Mouse (Mus musculus) ovary, postnatal 14 days (tissue): ENCODE results near the gene A2ml1.
A peak's percentile ranks its signal among the peaks of the same experiment; 100 is the strongest.
"Not testable (repeated sequence)": the region's sequence is repeated elsewhere in the genome, so short reads cannot be mapped to it uniquely, and the experiment has no call there.

Experiments
- DNase-seq: peaks from one replicate; pipeline ENCODE4 v3.0.0; 2022; ENCODE audit warnings: low spot score

Gene A2ml1

GRCm38 (mm10) chr6:128581508-128581907, at the start of gene A2ml1:
TSS of gene A2ml1 (minus strand) at chr6:128581608.
- no peak for DNase-seq

- DNase-seq = peak; percentile 42
These were observed 48.6 kb upstream of the A2ml1 start for GRCm38 (mm10) chr6:128629771-128630739.

- not testable (repeated sequence) for DNase-seq
These were observed 43.8 kb upstream of the A2ml1 start for GRCm38 (mm10) chr6:128625246-128625645.

DNA sequence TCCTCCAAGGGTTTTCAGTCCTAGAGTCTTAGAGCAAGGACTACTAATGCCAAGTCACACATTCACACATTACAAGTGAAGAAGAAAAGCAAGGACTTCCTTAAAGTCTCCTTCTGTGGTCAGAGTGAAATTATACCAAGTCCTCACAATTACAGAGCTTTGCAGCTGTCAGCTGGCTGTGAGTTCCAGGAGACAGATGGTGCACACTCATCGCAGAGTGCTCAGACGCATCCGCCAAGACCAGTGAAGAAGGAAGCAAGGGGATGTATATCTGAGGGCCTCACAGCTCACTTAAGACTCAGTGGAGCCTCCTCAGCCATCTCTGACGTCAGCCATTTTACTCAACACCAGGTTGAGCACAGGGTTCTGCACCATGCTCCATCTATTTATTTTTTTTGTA, 43.0 kb upstream of the A2ml1 start:
- no peak for DNase-seq

GRCm38 (mm10) chr6:128623433-128623832, 42.0 kb upstream of the A2ml1 start, which contains the start of gene Klrb1a:
TSS of gene Klrb1a (minus strand) at chr6:128623533.
- not testable (repeated sequence) for DNase-seq

- no peak for DNase-seq
These were observed 41.3 kb upstream of the A2ml1 start for GRCm38 (mm10) chr6:128622733-128623132.

- DNase-seq = no peak
These were observed 24.9 kb upstream of the A2ml1 start for GRCm38 (mm10) chr6:128606350-128606749.

GRCm38 (mm10) chr6:128604512-128604911, 23.1 kb upstream of the A2ml1 start:
- no peak for DNase-seq

- DNase-seq = no peak
These were observed 21.2 kb upstream of the A2ml1 start for GRCm38 (mm10) chr6:128602463-128603201.

- no peak for DNase-seq
These were observed 20.6 kb upstream of the A2ml1 start for GRCm38 (mm10) chr6:128602026-128602425.

DNA sequence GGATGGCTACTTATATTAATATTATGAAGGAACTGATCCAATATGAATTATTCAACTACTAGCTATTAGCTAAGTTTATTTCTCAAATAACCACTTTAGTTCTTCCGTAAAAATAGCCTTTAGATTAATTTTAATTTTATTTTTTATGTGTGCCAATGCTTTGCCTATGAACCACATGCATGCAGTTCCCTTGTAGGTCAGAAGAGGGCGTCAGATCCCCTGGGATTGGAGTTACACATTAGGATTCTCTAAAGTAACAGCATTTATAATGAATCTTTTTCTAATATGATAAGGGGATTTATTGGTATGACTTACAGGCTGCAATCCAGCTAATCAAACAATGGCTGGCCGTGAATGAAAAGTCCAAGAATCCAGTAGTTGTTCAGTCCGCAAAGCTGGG, 18.1 kb upstream of the A2ml1 start:
- DNase-seq = no peak

DNA sequence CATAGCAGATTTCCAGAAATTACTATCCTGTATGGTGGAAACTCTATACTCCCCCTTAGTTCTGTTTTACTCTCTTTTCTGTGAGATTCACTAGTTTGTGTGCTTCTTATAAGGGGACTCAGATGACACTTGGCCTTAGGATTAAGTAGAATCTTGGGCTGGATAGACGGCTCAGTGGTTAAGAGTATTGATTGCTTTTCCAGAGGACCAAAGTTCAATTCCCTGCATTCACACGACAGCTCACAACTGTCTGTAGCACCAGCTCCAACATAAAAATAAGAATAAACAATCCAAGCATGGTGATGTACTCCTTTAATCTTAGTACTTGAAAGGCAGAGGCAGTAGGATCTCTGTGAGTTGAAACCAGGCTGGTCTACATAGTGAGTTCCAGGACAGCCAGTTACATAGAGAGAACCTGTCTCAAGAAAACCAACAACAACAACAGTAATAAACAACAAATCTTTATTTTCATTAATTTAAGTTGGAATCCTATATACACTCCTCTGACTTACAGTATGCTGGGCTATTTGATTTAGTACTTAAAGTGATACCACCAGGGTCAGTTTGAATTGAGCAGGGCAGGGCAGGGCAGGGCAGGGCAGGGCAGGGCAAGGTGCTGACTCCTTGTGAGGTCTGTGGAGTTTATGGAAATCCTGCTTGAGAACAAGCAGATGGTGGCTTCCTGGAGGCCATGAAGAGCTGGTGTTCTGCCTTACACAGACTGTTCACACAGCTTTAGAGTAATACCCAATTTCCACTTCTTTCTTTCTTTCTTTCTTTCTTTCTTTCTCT, 17.0 kb upstream of the A2ml1 start:
- DNase-seq = no peak

DNA sequence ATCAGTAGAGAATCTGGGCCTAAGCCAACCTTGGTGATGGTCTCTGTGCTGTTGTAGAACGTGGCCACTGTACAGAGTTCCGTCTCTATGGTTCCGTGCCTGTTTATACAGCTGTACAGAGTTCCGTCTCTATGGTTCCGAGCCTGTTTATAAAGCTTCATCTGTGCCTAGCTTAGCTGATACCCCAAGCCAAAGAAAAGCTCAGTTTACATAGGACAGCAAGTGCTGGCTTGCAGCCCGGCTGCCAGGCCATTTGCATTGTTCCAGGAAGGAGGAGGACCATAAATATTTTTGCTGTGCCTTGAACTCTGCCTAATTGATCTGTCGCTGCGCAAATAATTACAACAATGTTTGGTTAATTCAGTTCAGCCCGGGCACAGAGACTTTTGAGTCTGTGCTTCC, 15.7 kb upstream of the A2ml1 start:
- DNase-seq = peak; percentile 54

GRCm38 (mm10) chr6:128594651-128595050, 13.2 kb upstream of the A2ml1 start:
- DNase-seq = no peak

- DNase-seq = no peak
These were observed 8.0 kb upstream of the A2ml1 start for GRCm38 (mm10) chr6:128589426-128589825.

GRCm38 (mm10) chr6:128587619-128588018, 6.2 kb upstream of the A2ml1 start:
- no peak for DNase-seq

DNA sequence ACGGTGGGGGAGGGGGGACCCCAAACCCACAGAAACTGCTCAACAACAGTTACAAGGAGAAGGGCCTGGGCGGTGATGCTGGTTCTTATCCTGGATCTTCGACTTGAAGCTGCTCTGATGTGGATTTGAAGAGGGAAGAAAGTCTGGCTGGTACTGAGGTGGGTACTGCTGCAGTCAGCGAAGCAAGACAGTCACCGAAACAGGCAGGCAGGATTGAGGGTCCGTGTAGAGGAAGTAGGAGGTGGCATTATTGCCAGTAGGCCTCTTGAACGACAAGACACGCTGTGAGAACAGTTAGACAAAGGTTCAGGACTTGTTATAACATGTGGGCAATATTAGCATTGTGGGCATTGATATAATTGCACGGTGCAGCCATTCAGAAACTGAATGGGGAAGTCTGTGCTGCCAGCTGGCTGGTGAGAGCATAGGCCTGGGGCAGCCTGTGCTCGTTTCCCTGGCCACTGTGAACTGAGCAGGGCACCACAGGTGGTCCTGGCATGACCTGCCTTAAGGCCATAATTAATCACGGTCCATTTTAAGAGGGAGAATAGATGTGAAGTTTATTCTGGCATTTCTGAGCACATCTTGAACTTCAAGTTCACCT, 4.3 kb upstream of the A2ml1 start:
- DNase-seq = no peak

GRCm38 (mm10) chr6:128584070-128584660, 2.8 kb upstream of the A2ml1 start:
- no peak for DNase-seq

- no peak for DNase-seq
These were observed 4.1 kb downstream of the A2ml1 start for GRCm38 (mm10) chr6:128577301-128577700.

GRCm38 (mm10) chr6:128566589-128566988, 14.8 kb downstream of the A2ml1 start:
- DNase-seq = no peak

DNA sequence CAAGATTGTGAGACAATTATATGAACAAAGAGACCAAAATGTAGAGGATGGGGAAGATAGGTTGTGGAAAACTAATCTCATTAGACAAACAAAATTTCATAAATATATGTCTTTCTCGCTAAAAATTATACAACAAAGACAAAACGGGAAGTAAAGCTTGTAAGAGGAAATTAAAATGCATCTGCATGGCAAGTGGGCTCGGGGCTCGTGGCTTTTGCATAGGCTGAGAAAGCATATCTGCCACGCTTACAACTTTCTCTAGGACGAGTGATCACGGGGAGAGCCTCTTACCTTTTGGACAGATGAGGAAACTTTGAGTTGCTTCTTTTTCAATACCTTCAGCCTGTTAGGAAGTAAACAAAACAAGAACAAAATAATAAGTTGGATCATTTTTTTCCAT, 27.4 kb downstream of the A2ml1 start:
- no peak for DNase-seq
